Mouse (Mus musculus) frontal cortex, postnatal 14 days (tissue): ENCODE data around the gene Lmx1b.

Experiments
- DNase-seq, 2 experiments: peaks; one replicate each; pipeline ENCODE4 v3.0.0; 2022; ENCODE audit warnings: low spot score in 2 of 2

The Lmx1b gene

DNA sequence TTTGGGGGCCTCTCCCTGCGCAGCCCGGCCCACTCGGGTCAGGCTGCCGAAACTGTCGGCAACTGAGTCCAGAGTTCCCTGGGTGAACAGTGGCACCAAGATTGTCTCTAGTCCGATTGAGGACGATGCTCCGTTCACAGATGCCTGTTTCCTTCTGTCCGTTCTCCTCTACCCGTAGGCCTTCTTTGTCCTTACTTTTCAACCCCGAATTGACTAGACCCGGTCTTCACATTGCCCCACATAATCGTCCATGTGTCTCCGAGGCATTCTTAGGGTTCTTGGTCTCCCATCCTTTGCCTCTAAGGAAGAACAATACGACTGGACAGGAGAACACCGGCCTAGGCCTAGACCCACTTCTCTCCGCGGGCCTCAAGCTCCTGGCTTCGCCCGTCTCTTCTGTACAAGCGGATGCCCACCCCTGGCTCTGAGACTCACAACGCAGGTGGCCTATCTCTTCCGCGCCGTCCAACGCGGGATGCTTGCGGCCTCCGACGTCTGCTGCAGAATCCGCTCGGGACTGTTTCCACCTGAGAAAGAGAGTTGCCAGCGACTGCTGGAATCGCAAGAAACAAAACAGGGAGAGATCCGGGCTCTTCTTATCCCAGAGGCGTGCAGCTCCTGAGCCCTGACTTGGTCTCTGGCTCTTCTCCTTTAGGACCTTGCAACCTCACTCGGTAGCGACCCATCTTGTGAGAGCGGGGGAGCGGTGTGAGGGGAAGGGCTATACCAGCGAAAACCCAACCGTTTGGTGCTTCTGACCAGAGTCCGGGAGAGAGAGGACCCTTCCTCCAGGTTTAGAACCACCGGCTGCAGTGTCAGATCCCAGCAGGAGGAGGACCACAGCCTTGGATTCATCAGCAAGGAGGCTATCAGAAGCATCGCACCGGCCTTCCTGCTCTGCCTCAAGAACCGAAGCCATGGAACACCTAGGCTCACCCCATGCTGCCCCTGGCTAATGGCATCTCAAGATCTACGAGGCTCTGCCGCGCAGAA lies 3.7 kb upstream of the Lmx1b start:
- no peak for DNase-seq

DNA sequence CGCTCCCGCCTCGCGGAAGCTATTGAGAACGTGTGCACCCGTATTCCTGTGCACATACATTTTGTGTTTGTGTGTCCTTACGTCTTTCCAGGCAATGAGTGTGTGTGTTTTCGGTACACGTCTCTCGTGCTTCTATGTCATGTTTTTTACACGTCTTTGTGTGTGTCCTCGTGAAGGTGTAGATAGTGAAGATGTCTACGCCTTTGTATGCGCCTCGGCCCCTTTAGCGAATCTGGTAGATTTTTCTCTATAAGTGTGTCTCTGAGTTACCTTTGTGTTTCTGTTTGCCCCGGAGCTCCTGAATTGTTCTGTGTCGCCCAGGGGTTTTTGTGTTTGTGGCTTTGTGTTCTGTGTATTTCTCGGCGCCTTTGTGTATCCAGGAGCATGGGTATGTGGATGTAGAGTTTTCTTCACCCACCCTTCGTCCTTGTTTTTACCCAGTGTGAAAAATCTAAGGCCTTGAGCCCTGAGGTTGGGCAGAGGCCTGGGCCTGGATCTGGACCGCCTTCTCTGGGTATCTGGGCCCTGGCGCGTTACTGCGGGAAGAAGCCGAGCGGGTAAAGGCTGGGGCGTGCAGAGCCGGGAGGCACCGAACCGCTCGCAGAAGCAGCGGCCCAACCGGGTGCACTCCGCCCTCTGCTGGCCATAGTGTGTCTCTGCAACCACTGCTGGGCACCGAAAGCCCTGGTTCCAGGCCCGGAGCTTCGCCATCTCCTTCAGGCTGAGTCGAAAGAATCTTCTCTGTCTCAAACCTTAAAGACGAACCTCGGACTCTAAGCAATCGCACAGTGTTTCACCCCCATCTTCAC lies 2.5 kb upstream of the Lmx1b start:
- DNase-seq, result peak; percentile 25 to 68

DNA sequence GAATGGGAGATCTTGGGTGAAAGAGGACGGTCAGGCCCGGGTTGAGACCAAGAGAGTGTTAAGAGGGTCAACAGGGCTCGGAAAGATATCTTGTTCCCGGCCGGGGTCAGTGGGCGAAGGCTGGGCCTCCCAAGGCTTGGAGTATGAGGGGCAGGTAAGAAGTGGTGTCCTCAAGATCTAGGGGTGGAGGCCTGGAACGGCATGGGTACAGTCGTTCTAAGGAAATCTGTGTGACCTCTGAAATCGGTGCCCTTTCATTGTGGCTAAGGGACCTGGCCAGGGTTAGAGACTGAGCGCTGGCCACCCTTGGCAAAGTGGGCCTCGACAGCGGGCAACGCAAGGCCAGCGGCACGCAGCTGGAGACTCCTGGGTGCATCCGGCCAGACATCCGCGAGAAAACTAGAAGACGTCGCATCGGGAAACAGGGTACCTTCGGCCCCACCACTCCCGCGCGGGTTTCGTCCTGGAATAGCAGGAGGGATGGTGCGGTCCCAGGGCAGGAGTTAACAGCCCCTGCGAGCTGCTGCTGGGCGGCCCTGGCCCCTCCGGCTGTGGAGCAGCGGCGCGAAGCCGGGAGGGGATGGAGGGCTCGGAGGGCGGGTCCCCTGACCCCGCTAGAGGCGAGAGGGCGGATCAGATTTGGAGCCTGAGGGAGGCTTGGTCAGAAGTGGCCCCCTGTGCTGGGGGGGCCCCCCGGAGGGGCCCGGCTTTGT lies 1.7 kb upstream of the Lmx1b start:
- no peak for DNase-seq

DNA sequence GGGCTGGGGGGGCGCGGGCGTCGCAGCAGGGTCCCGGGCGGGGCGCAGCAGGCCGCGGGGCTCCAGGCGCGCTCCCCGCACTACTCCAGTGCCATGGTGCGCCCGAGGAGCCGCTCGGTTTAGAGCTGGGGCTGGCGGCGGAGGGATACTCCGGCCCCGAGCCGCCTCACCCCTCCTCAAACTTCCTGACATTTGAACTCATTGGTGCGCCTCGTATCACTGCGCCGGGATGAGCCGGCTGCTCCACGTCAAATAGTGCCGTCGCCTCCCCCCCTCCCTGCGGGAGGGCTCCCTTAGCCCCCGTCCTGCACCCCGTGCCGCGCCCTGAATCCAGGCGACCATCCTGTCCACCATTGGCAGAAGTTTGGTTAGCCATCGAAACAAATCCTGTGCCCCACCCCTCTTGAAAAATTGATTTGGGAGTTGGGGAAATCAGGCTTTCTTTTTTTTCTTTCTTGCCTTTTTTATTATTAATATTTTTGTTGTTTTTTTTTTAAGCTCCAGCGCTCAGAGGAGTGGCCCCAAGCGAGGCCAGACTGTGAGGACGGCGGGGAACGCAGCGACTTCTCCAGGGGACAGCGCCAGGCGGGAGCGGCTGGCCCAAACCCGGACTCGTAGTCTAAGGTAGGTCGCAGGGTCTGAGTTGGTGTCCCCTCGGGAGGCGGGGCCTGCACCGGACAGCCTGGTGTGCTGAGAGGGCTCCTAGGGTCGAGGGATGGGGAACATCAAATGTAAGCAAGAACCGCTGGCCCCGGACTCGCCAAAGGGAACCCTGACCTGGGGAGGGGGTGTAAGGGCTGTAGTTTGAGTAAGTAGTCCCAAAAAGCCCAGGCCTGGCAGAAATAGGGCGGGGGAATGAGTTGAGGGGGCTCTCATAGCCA lies 907 bp upstream of the Lmx1b start:
- no peak for DNase-seq

DNA sequence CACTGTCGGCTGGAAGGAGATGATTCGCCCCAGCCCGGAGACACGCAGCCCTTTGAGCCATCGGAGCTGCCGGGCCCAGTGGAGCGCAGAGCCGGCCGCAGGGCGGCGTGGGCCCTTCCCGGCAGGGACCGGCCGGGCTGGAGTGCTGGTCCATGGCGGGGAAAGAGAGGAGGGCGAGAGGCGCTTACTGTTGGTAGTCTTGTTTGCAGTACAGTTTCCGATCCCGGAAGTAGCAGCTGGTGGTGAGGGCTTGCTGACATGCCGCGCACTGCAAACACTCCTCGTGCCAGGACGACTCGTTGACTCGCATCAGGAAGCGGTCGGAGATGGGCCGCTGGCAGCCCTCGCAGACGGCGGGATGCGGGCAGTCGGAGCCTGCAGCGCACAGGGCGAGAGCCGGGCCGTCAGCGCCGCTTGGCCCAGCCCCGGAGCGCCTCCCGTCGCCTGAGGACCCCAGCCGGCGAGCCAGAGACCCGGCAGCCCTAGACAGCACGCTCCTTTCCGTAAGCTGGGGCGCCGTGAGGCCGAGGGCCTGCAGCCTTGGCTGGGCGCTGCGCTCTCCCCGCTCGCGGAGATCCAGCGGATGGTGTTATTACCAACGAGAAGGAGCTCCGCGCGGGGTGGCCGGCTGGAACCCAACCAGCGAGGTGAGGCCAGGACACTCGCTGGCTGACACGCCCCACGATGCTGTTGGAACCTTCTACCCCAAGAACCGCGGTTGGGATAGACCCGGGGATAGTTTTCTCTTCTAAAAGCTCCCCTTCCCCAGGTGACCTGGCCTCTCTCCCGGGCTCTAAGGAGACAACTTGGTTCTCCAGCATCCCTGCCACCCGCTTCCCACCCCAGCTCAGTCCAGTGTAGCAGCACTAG lies 775 bp downstream of the Lmx1b start:
- no peak for DNase-seq

DNA sequence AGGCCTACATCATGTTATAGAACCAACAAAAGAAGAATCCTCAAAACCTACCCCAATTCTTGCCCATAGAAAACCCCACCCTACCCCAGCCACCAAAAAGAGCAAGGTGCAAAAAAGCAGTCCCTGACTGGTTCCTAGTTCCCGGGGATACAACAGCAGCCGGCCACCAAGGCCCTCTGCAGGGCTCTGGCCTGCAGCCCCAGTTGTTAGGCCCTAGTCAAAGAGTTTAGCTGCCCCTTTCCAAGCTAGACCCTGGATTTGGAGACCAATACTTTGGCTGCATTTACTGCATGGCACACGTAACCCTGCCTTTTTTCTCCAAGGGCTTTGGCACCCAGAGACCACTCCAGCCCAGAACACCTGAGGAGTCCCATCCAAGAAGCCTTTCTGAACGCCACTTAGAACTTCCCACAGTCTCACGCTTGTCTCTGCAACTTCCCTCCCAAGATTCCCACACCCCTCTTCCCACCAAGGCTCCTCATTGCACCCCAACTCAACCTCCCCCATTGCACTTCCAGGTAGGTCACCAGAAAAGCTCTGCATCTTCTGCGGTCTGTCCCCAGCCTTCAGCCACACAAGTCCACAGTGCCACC lies 2.1 kb downstream of the Lmx1b start:
- no peak for DNase-seq

DNA sequence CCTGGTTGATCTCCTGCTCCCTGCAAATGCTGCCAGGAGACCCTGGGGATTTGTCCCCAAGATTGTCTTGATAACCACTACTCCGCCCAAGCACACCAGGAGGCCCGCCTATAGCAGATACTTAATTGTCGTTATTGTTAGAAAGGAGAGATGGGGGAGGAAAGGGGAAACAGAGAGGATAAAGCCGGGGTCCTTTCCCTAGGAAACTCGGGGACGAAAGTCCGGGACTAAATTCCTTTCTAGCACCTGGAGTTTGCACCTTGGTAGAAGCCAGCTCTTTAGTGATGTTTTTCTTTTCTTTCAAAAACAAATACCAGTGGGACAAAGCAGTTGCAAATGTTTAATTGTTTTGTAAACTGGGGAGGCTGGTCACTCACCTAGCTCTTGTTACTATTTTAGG lies 3.0 kb downstream of the Lmx1b start:
- no peak for DNase-seq

DNA sequence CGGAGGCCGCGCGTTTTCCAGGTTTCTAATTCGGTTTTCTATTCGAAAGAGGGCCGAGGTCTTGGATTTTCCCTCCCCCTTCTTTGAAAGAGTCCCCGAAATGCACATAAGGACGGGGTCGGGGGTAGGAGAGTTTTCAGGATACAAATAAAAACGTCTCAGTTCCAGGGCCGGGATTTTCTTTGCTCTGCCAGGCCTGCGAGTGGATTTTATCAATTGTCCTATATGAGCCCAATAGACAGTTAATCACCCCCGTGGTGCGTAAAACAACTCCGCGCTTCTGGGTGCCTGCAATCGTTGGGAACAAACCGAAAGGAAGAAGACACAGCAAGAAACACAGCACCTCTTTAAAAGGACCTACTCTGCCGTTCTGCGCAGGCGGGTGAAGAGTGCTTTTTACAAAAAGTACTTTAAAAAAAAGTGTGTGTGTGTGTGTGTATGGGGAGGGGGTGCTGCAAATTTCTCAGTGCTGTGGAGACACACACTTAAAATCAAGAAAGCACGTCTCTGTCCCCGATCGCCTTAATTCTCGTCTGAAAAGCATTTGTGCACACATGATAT lies 3.6 kb downstream of the Lmx1b start:
- DNase-seq, result no peak

DNA sequence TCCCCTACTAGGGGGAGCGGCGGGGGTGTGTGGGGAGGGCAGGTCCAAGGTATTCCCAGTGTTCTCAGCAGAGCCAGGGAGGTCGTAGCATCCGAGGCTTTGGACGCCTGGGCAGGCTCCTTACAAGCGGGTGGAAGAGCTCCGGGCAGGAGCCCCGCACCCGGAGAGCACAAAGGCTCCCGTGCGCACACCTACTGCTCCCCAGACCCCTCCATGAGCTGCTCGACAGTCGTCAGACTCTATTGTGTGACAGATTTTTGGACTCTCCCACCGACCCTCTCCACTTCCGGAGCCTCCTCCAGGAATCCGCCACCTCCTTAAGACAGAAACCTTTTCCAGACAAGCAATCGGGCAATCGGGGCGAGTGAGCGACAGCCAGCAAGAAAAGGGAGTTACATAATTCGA lies 4.2 kb downstream of the Lmx1b start:
- DNase-seq, result no peak

DNA sequence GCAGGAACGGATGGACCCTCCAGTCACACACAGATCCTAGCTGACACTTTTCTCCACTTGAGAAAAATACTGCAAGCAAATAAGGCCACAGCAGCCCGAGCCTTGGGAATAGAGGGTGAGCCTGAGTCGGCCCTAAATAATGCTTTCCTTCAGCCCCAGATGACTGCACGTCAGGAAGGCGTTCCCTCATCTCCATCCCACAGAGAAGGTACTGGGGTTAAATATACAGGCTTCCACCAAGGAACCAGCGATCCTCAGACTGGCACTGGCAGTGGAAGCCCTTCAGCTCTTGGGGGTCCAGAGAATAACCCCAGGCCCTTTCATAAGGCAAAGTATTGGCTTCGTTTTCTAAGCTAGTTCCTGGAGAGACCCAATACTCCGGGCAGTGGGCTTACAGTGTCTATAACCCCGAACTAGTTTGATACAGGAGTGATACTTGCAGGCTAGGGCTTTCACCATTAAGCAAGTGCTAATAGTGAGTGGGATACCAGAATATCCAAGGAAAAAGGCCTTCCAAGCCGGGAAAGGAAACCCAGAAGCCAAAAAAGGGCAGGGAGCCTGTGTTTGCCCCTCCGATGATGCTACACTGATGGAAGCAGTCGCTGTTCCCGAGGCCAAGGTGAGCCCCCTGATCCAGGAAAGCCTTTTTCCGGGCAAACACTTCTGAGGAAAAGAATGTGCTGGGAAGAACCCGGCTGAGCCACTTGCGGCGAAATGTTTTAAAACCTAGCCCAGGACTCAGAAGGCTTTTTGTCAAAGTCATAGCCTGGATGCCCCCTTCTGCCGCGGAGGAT lies 4.8 kb downstream of the Lmx1b start:
- DNase-seq, result no peak

DNA sequence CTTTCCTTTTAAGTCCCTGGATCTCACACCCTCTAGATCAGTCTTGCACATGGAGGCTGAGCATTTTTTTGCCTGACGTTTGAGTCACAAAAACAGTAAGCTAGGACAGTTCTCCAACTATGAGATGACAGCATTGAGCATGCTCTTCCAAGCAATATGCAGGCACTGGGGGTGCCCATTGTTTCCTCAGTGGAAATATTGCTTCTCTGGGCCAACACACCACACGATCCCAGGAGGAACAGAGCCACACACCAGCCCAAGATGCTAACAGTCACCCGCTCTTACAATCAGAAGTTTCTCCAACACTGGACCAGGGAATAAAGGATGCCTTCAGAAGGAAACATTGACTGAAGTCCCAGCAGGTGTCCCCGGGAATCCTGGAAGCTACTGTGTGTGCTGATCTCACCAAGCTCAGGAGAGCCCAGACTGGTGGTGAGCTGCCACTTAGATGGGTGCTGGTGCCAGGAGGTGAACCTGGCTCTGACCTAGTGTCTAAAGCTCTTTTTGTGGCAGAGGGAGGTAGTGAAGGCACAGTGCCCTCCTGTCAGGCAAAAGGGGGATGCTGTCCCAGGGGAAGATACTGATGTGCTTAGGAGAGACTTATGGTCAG lies 5.7 kb downstream of the Lmx1b start:
- DNase-seq, result no peak

DNA sequence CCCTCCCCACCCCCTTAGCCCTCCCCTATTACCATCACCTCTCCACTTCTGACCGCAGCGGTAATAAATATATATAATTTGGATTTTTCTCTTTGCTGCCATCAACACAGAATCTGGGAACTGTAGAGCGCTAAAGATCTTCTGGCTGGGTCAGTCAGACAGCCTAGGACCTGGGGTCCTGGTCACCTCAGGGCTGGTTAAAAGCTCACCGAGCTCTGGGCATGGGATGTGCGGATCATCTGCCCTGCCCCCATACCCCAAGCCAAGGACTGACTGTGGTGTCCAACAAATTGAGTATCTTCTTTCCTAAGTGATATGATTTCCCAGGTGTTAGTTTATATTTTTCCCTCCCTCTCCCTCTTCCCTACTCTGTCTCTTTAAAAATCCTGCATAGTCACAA lies 6.4 kb downstream of the Lmx1b start:
- DNase-seq, result no peak

DNA sequence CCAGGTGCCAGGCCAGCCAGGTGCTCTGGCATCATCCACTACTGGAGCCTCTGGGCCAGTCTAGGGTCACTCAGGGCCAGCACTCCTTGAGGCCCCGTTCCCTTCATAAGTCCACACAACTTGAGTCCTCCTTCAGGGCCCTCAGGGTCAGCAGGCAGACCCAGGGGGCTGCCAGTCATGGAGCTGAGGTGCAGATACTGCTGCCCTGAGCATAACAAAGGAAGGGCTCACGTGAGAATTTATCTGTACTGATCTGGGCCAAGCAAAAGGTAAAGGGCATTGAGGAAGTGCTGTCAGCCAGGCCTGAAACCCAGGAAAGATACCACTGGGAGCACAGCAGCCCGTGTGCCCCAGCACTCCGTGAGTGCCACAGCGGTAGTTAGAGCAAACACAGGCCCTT lies 7.1 kb downstream of the Lmx1b start:
- DNase-seq, result no peak

DNA sequence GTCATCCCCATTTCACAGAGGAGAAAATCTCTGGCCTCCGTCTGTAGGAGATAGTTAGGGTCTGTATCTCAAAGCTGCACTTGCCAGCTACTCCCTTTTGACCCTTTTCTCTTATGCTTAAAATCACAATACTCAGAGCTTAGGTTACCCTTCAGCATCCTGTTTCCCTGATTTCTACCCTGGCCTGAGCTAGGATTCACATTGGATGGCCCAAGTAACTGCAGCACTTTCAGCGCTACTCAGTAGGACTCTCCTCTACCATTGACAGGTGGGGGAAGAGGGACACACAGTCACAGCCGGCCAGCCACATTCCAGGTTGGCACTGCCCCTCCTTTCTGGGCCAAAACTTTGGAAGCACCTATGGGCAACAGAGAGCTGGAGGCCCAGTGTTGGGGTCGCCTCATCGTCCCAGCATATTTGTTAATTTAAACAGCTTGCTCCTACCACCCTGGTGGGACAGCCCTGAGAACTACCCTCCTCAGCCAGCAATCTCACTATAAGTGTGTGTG lies 7.7 kb downstream of the Lmx1b start:
- no peak for DNase-seq

DNA sequence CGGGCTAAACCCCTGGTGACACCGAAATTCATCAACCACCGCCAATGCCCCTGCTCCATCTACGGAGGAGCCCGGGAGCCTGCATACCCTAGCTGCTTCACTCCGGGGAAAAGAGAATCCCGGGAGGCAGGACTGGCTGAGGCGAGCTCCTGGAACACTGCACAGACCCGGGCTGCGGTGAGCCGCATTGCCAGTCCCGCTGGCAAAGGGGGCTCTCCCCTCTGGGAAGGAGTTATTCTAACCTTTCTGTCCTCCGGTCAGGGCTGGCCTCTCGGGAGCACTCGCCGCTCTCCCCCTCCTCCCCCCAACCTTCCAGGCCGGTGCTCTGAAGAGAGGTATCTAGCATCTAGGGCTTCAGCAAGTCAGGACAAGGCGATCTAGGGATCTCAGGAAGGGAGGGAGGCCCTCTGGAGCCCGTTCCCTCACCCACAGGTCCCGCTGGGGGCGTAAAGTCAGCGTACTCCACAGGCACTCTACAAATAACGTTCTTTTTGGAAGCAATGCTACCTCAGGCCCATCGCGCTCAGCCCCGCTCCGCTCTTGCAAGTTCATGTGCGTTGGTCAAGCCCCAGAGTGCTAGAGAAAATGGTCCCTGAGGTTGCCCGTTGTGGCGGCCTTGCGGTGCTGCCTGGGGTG lies 8.5 kb downstream of the Lmx1b start:
- DNase-seq, result no peak

DNA sequence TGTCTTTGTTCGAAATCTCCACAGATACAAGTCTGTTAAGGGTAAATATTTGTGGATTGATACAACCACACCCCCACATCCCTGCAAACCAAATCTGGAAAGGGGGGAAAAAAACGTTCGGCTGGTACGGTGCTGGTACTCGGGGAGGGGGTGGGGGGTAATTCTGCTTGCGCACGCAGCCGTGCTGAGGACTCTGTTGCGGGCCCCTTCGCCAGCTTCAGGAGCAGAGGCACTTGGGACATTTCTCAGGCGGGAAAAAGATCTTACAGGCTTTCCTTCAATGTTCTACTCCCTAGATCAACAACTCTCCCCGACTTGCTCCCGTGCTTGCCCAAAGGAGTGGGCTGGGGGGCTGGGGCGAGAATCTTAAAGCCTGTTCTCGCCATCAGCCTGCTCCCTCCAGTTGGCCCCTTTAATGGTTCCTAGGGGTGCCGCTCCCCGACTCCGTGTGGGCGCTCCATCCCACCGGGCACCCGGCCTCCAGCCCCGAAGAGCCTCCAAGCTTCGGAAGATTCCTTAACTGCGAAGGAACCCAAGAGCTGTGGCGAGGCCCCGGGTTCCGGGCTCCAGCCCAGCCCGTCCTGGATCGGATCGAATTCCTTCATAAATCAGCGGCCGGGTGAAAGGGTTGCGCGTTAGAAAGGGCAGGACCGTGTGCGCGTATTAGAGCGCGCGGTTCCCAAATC lies 9.1 kb downstream of the Lmx1b start:
- DNase-seq, result no peak
